Comparison of ENCODE assay signal across 24 mouse cellular contexts in genomic region chr4:21464456-21464855, GRCm38 (mm10).
DNase-seq lines count a peak whose midpoint lies in the region; ATAC-seq and TF ChIP-seq lines count a peak whose summit lies in the region.
"Had no signal": no experiment of that assay in that cellular context is flagged by ENCODE, and none has a peak within 500 bp of the region (broad histone marks: within the 10 kb centered on the region; RNA-seq: fewer than 3 reads in every experiment).

No protein-coding gene starts in this region.

- DNase-seq in forebrain, embryonic 10.5 days (ENCODE audit: extremely low spot score, low spot score): no peak
- peak; percentile 6 for DNase-seq in hindbrain, postnatal 0 days (ENCODE audit: low spot score)
- DNase-seq in hindbrain, embryonic 11.5 days (ENCODE audit: low spot score): no peak
- DNase-seq in brain, embryonic 14.5 days (ENCODE audit: low read depth): peak; percentile 53
- DNase-seq in retina, postnatal 1 day: peak; percentile 72
- no peak for DNase-seq in layer of hippocampus, adult 9-10 months (ENCODE audit: low spot score)
- DNase-seq: adrenal gland, adult 8-10 months; adrenal gland, postnatal 14 days; adrenal gland, postnatal 36 days; cerebellum, adult 11 months; cerebellum, adult 18-20 months; cerebellum, adult 8-10 months; cerebellum, adult 9-11 months; cerebellum, postnatal 14 days; cerebellum, postnatal 36 days; embryo, embryonic 11 days had no signal

- no peaks in the 10 kb centered on the region for H3K9me3 ChIP-seq in forebrain, embryonic 12.5 days
- H3K9me3 ChIP-seq in forebrain, embryonic 10.5 days: no peaks in the 10 kb centered on the region
- H3K9me3 ChIP-seq in hindbrain, postnatal 0 days (ENCODE audit: low read length): no peaks in the 10 kb centered on the region
- H3K9me3 ChIP-seq in hindbrain, embryonic 11.5 days (ENCODE audit: control insufficient read depth, low read length): no peaks in the 10 kb centered on the region
- H3K9me3 ChIP-seq: embryonic facial prominence, embryonic 13.5 days; embryonic facial prominence, embryonic 15.5 days had no signal

- H3K27me3 ChIP-seq in forebrain, embryonic 12.5 days: no peaks in the 10 kb centered on the region
- no peaks in the 10 kb centered on the region for H3K27me3 ChIP-seq in forebrain, embryonic 10.5 days (ENCODE audit: poor library complexity, severe bottlenecking)
- no peaks in the 10 kb centered on the region for H3K27me3 ChIP-seq in hindbrain, postnatal 0 days (ENCODE audit: insufficient read depth, low read length)
- no peaks in the 10 kb centered on the region for H3K27me3 ChIP-seq in hindbrain, embryonic 11.5 days (ENCODE audit: control insufficient read depth, insufficient read depth, low read length)
- H3K27me3 ChIP-seq: embryonic facial prominence, embryonic 13.5 days; embryonic facial prominence, embryonic 15.5 days; Patski had no signal

- H3K9ac ChIP-seq in forebrain, embryonic 12.5 days: no peak overlapping the region
- H3K9ac ChIP-seq in hindbrain, postnatal 0 days (replicated peaks; ENCODE audit: low read length): no peak overlapping the region
- H3K9ac ChIP-seq in hindbrain, embryonic 11.5 days (ENCODE audit: low read depth, low read length): no peak overlapping the region
- H3K9ac ChIP-seq: embryonic facial prominence, embryonic 13.5 days; embryonic facial prominence, embryonic 15.5 days had no signal

- 55% methylated on average over 2 of the region's 2 CpGs for WGBS in forebrain, embryonic 12.5 days
- 79% methylated on average over 2 of the region's 2 CpGs for WGBS in forebrain, embryonic 10.5 days
- 74% methylated on average over 2 of the region's 2 CpGs for WGBS in hindbrain, postnatal 0 days
- 84% methylated on average over 2 of the region's 2 CpGs for WGBS in hindbrain, embryonic 11.5 days

- no peaks in the 10 kb centered on the region for H3K36me3 ChIP-seq in forebrain, embryonic 12.5 days (replicated peaks)
- no peaks in the 10 kb centered on the region for H3K36me3 ChIP-seq in forebrain, embryonic 10.5 days (replicated peaks)
- no peaks in the 10 kb centered on the region for H3K36me3 ChIP-seq in hindbrain, postnatal 0 days (ENCODE audit: insufficient read depth, low read length)
- no peaks in the 10 kb centered on the region for H3K36me3 ChIP-seq in hindbrain, embryonic 11.5 days (ENCODE audit: control insufficient read depth, insufficient read depth, low read length)
- H3K36me3 ChIP-seq: embryonic facial prominence, embryonic 13.5 days; embryonic facial prominence, embryonic 15.5 days had no signal

- no peak overlapping the region for H3K4me3 ChIP-seq in forebrain, embryonic 12.5 days (replicated peaks)
- H3K4me3 ChIP-seq in forebrain, embryonic 10.5 days: no peak overlapping the region
- no peak overlapping the region for H3K4me3 ChIP-seq in hindbrain, postnatal 0 days (ENCODE audit: low read length)
- no peak overlapping the region for H3K4me3 ChIP-seq in hindbrain, embryonic 11.5 days (ENCODE audit: low read depth, low read length)
- H3K4me3 ChIP-seq: embryonic facial prominence, embryonic 13.5 days; embryonic facial prominence, embryonic 15.5 days; erythroblast, embryonic 14.5 days had no signal

- no peak overlapping the region for H3K4me2 ChIP-seq in forebrain, embryonic 12.5 days
- H3K4me2 ChIP-seq in hindbrain, postnatal 0 days (ENCODE audit: low read depth, low read length): no peak overlapping the region
- no peak overlapping the region for H3K4me2 ChIP-seq in hindbrain, embryonic 11.5 days (replicated peaks; ENCODE audit: low read depth, low read length)
- H3K4me2 ChIP-seq: embryonic facial prominence, embryonic 13.5 days; embryonic facial prominence, embryonic 15.5 days had no signal

- no peak overlapping the region for H3K27ac ChIP-seq in forebrain, embryonic 12.5 days
- H3K27ac ChIP-seq in forebrain, embryonic 10.5 days: no peak overlapping the region
- no peak overlapping the region for H3K27ac ChIP-seq in hindbrain, postnatal 0 days
- H3K27ac ChIP-seq in hindbrain, embryonic 11.5 days (ENCODE audit: low read depth, low read length): no peak overlapping the region
- H3K27ac ChIP-seq: embryonic facial prominence, embryonic 13.5 days; embryonic facial prominence, embryonic 15.5 days had no signal

- H3K4me1 ChIP-seq in forebrain, embryonic 12.5 days: no peaks in the 10 kb centered on the region
- H3K4me1 ChIP-seq in forebrain, embryonic 10.5 days: no peaks in the 10 kb centered on the region
- no peaks in the 10 kb centered on the region for H3K4me1 ChIP-seq in hindbrain, postnatal 0 days (ENCODE audit: insufficient read depth, low read length)
- H3K4me1 ChIP-seq in hindbrain, embryonic 11.5 days (replicated peaks; ENCODE audit: control insufficient read depth, insufficient read depth, low read length): no peaks in the 10 kb centered on the region
- H3K4me1 ChIP-seq: embryonic facial prominence, embryonic 13.5 days; embryonic facial prominence, embryonic 15.5 days had no signal

- TF ChIP-seq POLR2A in brain, embryonic 14.5 days (IDR thresholded peaks at IDR 0.05; ENCODE audit: borderline replicate concordance, extremely low read depth, insufficient read depth, insufficient read length, poor library complexity, severe bottlenecking): no peak

- TF ChIP-seq CTCF in hindbrain, postnatal 0 days (IDR thresholded peaks at IDR 0.05; ENCODE audit: low read depth): no peak
- no peak for TF ChIP-seq CTCF in brain, embryonic 14.5 days (IDR thresholded peaks at IDR 0.05; ENCODE audit: borderline replicate concordance, extremely low read depth, insufficient read depth, insufficient read length)

- ATAC-seq in forebrain, embryonic 12.5 days (ENCODE audit: low FRiP score): peak; percentile 36; the same call in 1 of the 2 replicates
- no peak for ATAC-seq in hindbrain, postnatal 0 days
- ATAC-seq in hindbrain, embryonic 11.5 days (ENCODE audit: low FRiP score): no peak
- ATAC-seq in inflammation-experienced regulatory T-cells, adult 6 months: no peak
- ATAC-seq: activated CD4-positive, CD25-positive, alpha-beta regulatory T cell, adult 4 months; forebrain, embryonic 16.5 days; Patski had no signal

Comparison
In these comparisons a context has a peak if more than half of its experiments do, and no peak if none do; other contexts are left out.
1. DNase-seq: peak in hindbrain, postnatal 0 days (single experiment), brain, embryonic 14.5 days (single experiment) and retina, postnatal 1 day (single experiment); none in forebrain, embryonic 10.5 days (single experiment), hindbrain, embryonic 11.5 days (single experiment) and layer of hippocampus, adult 9-10 months (single experiment).